Mouse (Mus musculus): ENCODE results near the gene Slc25a14.

Slc25a14 gene

GRCm38 (mm10) chrX:48623379-48624053, at the start of gene Slc25a14:
TSS of gene Slc25a14 (plus strand) at chrX:48623413.
- DNase-seq (ENCODE audit: low spot score in 2 of 2) = peak; percentile 80 to 81

- DNase-seq (ENCODE audit: low spot score in 2 of 2) = no peak
Measured at GRCm38 (mm10) chrX:48583332-48583731, 39.9 kb upstream of the Slc25a14 start.

GRCm38 (mm10) chrX:48593721-48594098, 29.5 kb upstream of the Slc25a14 start:
- peak; percentile 5 to 6 for DNase-seq (ENCODE audit: low spot score in 2 of 2)

GRCm38 (mm10) chrX:48594099-48594760, 29.0 kb upstream of the Slc25a14 start, which contains the start of gene Zfp280c:
TSS of gene Zfp280c (minus strand) at chrX:48594504.
- peak; percentile 70 to 77 for DNase-seq (ENCODE audit: low spot score in 2 of 2)

GRCm38 (mm10) chrX:48596053-48596452, 27.2 kb upstream of the Slc25a14 start:
- no peak for DNase-seq (ENCODE audit: low spot score in 2 of 2)

- DNase-seq (ENCODE audit: low spot score in 2 of 2) = no peak
Measured at GRCm38 (mm10) chrX:48596906-48597305, 26.3 kb upstream of the Slc25a14 start.

GRCm38 (mm10) chrX:48604872-48605271, 18.3 kb upstream of the Slc25a14 start:
- no peak for DNase-seq (ENCODE audit: low spot score in 2 of 2)

GRCm38 (mm10) chrX:48623049-48623378, 199 bp upstream of the Slc25a14 start:
- DNase-seq (ENCODE audit: low spot score in 2 of 2) = no peak

- peak in 1 of 2 experiments; percentile 8 for DNase-seq (ENCODE audit: low spot score in 2 of 2)
Measured at GRCm38 (mm10) chrX:48624054-48624420, 824 bp downstream of the Slc25a14 start.

GRCm38 (mm10) chrX:48637032-48637431, 13.8 kb downstream of the Slc25a14 start:
- no peak for DNase-seq (ENCODE audit: low spot score in 2 of 2)

GRCm38 (mm10) chrX:48644122-48644521, 20.9 kb downstream of the Slc25a14 start:
- peak; percentile 25 to 31 for DNase-seq (ENCODE audit: low spot score in 2 of 2)

- DNase-seq (ENCODE audit: low spot score in 2 of 2) = no peak
Measured at GRCm38 (mm10) chrX:48666807-48667206, 43.6 kb downstream of the Slc25a14 start.

GRCm38 (mm10) chrX:48669588-48669987, 46.4 kb downstream of the Slc25a14 start:
- no peak for DNase-seq (ENCODE audit: low spot score in 2 of 2)

GRCm38 (mm10) chrX:48671714-48672113, 48.5 kb downstream of the Slc25a14 start:
- DNase-seq (ENCODE audit: low spot score in 2 of 2) = no peak

- DNase-seq (ENCODE audit: low spot score in 2 of 2) = no peak
Measured at GRCm38 (mm10) chrX:48674171-48674570, 51.0 kb downstream of the Slc25a14 start, which contains the start of gene Gpr119. TSS of gene Gpr119 (minus strand) at chrX:48674478.

- DNase-seq (ENCODE audit: low spot score in 2 of 2) = peak; percentile 18 to 45
Measured at GRCm38 (mm10) chrX:48683451-48683850, 60.2 kb downstream of the Slc25a14 start.

- DNase-seq (ENCODE audit: low spot score in 2 of 2) = no peak
Measured at GRCm38 (mm10) chrX:48683857-48684256, 60.6 kb downstream of the Slc25a14 start.

- DNase-seq (ENCODE audit: low spot score in 2 of 2) = no peak
Measured at GRCm38 (mm10) chrX:48694460-48694859, 71.2 kb downstream of the Slc25a14 start.

- peak; percentile 82 to 93 for DNase-seq (ENCODE audit: low spot score in 2 of 2)
Measured at GRCm38 (mm10) chrX:48694864-48695371, 71.7 kb downstream of the Slc25a14 start, which contains the start of gene Rbmx2. TSS of gene Rbmx2 (plus strand) at chrX:48695004.

- DNase-seq (ENCODE audit: low spot score in 2 of 2) = no peak
Measured at GRCm38 (mm10) chrX:48709701-48710100, 86.5 kb downstream of the Slc25a14 start.
